Comparison of ENCODE assay signal across 8 mouse cellular contexts in the genomic region with DNA sequence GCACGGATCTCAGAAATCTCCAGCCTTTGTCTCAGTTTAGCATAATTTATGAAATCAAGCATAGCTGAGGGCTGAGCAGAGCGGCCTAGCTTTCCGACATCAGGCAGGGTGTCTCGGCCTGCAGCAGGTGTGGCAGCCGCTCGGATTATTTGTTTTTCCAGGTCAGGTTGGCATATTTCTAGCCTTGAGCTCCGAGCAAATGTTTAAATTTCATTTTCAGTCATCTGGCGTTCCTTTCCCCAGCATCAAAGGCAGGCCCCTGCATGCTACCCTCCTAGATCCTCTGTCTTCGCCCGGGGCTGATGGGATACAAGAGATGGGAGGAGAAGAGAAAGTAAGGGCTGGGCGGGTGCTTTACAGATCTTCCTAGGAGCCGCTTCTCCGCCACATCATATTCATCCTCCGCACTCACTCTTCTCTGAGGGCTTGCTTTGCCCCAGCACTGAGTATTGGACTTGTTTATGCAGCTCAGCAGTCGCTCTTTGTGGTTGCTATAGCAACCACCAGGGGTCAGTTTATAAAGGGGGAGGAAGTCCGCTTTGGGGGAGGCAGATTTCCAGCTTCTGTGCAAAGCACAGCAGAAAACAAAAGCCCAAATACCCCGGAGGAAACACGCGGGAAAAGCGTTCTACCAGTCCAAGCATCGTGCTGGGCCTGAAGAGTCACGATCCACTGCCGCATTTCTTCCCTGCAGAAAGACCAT.
DNase-seq lines count a peak whose midpoint lies in the region; ATAC-seq lines count a peak whose summit lies in the region.

No protein-coding gene starts in this region.

- H3K9me3 ChIP-seq in forebrain, embryonic 10.5 days, result no peaks in the 10 kb centered on the region
- no peaks in the 10 kb centered on the region for H3K9me3 ChIP-seq in heart, embryonic 16.5 days (replicated peaks; ENCODE audit: control insufficient read depth, low read length)
- no peaks in the 10 kb centered on the region for H3K9me3 ChIP-seq in liver, embryonic 12.5 days (replicated peaks)
- no peaks in the 10 kb centered on the region for H3K9me3 ChIP-seq in neural tube, embryonic 13.5 days

- peak; percentile 13 to 28 for DNase-seq in cerebellum, adult 18-20 months
- peak; percentile 78 for DNase-seq in forebrain, embryonic 10.5 days (ENCODE audit: extremely low spot score, low spot score)
- DNase-seq in kidney, postnatal 14 days, result peak; percentile 83
- DNase-seq in natural killer cell, adult 2 months (ENCODE audit: low spot score in 2 of 2), result no peak

- peak overlapping the region; percentile 53 for H3K9ac ChIP-seq in heart, embryonic 16.5 days (ENCODE audit: low read length)
- no peak overlapping the region for H3K9ac ChIP-seq in liver, embryonic 12.5 days
- peak overlapping the region; percentile 61 for H3K9ac ChIP-seq in neural tube, embryonic 13.5 days

- peak overlapping the region; percentile 48 for H3K4me2 ChIP-seq in heart, embryonic 16.5 days (ENCODE audit: low read depth, low read length)
- H3K4me2 ChIP-seq in liver, embryonic 12.5 days, result peak overlapping the region; percentile 44
- peak overlapping the region; percentile 47 for H3K4me2 ChIP-seq in neural tube, embryonic 13.5 days

- peak; percentile 61 for ATAC-seq in heart, embryonic 16.5 days (replicated peaks; ENCODE audit: extremely low read depth, insufficient read depth, low FRiP score)
- ATAC-seq in liver, embryonic 12.5 days, result no peak
- peak; percentile 78 for ATAC-seq in neural tube, embryonic 13.5 days (ENCODE audit: low read depth)
- ATAC-seq in megakaryocyte, adult 5-6 weeks (ENCODE audit: poor library complexity, severe bottlenecking), result no peak

- H3K27ac ChIP-seq in forebrain, embryonic 10.5 days, result peak overlapping the region; percentile 87
- H3K27ac ChIP-seq in heart, embryonic 16.5 days (ENCODE audit: low read length), result peak overlapping the region; percentile 66
- peak overlapping the region; percentile 67 for H3K27ac ChIP-seq in liver, embryonic 12.5 days
- peak overlapping the region; percentile 73 for H3K27ac ChIP-seq in neural tube, embryonic 13.5 days (replicated peaks)

- peak overlapping the region; percentile 36 for H3K4me3 ChIP-seq in forebrain, embryonic 10.5 days
- H3K4me3 ChIP-seq in heart, embryonic 16.5 days (ENCODE audit: low read length), result peak overlapping the region; percentile 20; the same call in 1 of the 2 replicates
- H3K4me3 ChIP-seq in liver, embryonic 12.5 days, result no peak overlapping the region
- peak overlapping the region; percentile 19 for H3K4me3 ChIP-seq in neural tube, embryonic 13.5 days

- H3K4me1 ChIP-seq in forebrain, embryonic 10.5 days, result peaks cover 48% of the 10 kb centered on the region
- peaks cover 17% of the 10 kb centered on the region for H3K4me1 ChIP-seq in heart, embryonic 16.5 days (ENCODE audit: control insufficient read depth, insufficient read depth, low read length)
- peaks cover 33% of the 10 kb centered on the region for H3K4me1 ChIP-seq in liver, embryonic 12.5 days
- H3K4me1 ChIP-seq in neural tube, embryonic 13.5 days (replicated peaks), result peaks cover 30% of the 10 kb centered on the region

- WGBS in forebrain, embryonic 10.5 days, result 7% methylated on average over 23 of the region's 23 CpGs
- 27% methylated on average over 23 of the region's 23 CpGs for WGBS in heart, embryonic 16.5 days
- WGBS in liver, embryonic 12.5 days (ENCODE audit: insufficient replicate concordance), result 30% methylated on average over 23 of the region's 23 CpGs
- 6% methylated on average over 23 of the region's 23 CpGs for WGBS in neural tube, embryonic 13.5 days

- H3K36me3 ChIP-seq in forebrain, embryonic 10.5 days (replicated peaks), result no peaks in the 10 kb centered on the region
- no peaks in the 10 kb centered on the region for H3K36me3 ChIP-seq in heart, embryonic 16.5 days (ENCODE audit: control insufficient read depth, insufficient read depth)
- H3K36me3 ChIP-seq in liver, embryonic 12.5 days, result no peaks in the 10 kb centered on the region
- no peaks in the 10 kb centered on the region for H3K36me3 ChIP-seq in neural tube, embryonic 13.5 days

- H3K27me3 ChIP-seq in forebrain, embryonic 10.5 days (ENCODE audit: poor library complexity, severe bottlenecking), result peaks cover 19% of the 10 kb centered on the region
- peaks cover 2% of the 10 kb centered on the region; the same call in 1 of the 2 replicates for H3K27me3 ChIP-seq in heart, embryonic 16.5 days (ENCODE audit: control insufficient read depth, insufficient read depth, low read length)
- peaks cover 6% of the 10 kb centered on the region for H3K27me3 ChIP-seq in liver, embryonic 12.5 days (replicated peaks)
- no peaks in the 10 kb centered on the region for H3K27me3 ChIP-seq in neural tube, embryonic 13.5 days

Comparison
In these comparisons a context has a peak if more than half of its experiments do, and no peak if none do; other contexts are left out.
1. DNase-seq: peak in cerebellum, adult 18-20 months (2 of 2), forebrain, embryonic 10.5 days (single experiment) and kidney, postnatal 14 days (single experiment); none in natural killer cell, adult 2 months (0 of 2).
2. ATAC-seq: peak in heart, embryonic 16.5 days (single experiment) and neural tube, embryonic 13.5 days (single experiment); none in liver, embryonic 12.5 days (single experiment) and megakaryocyte, adult 5-6 weeks (single experiment).
3. Peak in every context shown above with its lines, with median percentiles within 50 percentile points of each other: H3K27ac ChIP-seq and H3K4me2 ChIP-seq.